Mouse (Mus musculus) left cerebral cortex, adult 18-20 months (tissue): Measurements from ENCODE around the gene Ndn. TPM values are rescaled to one million over a fixed set of nuclear protein-coding genes. Genes with fewer than 3 reads are reported as not detected.
A peak's percentile ranks its signal among the peaks of the same experiment; 100 is the strongest.

ENCODE experiments used
- DNase-seq, 2 experiments: peaks; one replicate each; pipeline ENCODE4 v3.0.0; 2021 to 2022; ENCODE audit warnings: low spot score in 2 of 2, mixed read lengths in 1 of 2
- long read RNA-seq, 2 experiments: library from polyadenylated mRNA; stranded (forward); transcript quantifications; one replicate each; pipeline ENCODE4 v2.0.0; 2021
- total RNA-seq, 2 experiments: library from RNA; stranded (reverse); gene quantifications; 2 replicates each; pipeline ENCODE4 v1.2.3; 2021

Gene Ndn
- 100 to 1,000 TPM; 109 to 118 TPM for total RNA-seq
- long read RNA-seq, experiment 1, transcript Ndn-201 (1 exons, 3,694 nt), result major isoform, 346 of 347 reads
- long read RNA-seq, experiment 1, partial matches to known transcripts, result 0 of 347 reads
- long read RNA-seq, experiment 1, other reads (novel, unspliced or antisense), result 1 of 347 reads
- long read RNA-seq, experiment 2, transcript Ndn-201 (1 exons, 3,694 nt), result major isoform, 319 of 319 reads
- long read RNA-seq, experiment 2, partial matches to known transcripts, result 0 of 319 reads
- long read RNA-seq, experiment 2, other reads (novel, unspliced or antisense), result 0 of 319 reads

- no peak for DNase-seq
Measured at GRCm38 (mm10) chr7:62346269-62346668, at the start of gene Ndn. Gene Ndn (plus strand): TSS chr7:62346569.

- no peak for DNase-seq
Measured at GRCm38 (mm10) chr7:62302451-62302850, 43.9 kb upstream of the Ndn start.

GRCm38 (mm10) chr7:62306896-62307614 is 39.3 kb upstream of the Ndn start:
- DNase-seq, result no peak

DNA sequence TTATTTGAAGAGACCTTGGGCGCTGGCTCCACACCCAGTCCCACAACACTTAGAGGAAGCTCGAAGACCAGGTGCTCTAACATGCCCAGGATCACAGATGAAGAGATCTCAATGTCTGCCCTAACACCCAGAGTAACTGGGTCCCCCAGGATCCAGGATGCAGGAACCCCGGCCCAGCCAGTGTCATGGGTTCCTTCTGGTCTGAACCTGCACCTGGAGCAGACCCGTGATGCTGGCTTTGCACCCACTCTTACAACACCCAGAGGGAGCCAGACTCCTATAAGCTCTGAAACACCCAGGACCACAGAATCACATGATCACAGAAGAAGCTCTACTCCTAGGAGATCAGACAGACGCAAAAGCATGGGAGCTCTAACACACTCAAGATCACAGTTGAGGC is 29.6 kb upstream of the Ndn start:
- no peak for DNase-seq

- DNase-seq, result no peak
Measured at GRCm38 (mm10) chr7:62345411-62345810, 958 bp upstream of the Ndn start.

- DNase-seq, result peak; percentile 78 to 81
Measured at GRCm38 (mm10) chr7:62348106-62348803, 1.9 kb downstream of the Ndn start.

DNA sequence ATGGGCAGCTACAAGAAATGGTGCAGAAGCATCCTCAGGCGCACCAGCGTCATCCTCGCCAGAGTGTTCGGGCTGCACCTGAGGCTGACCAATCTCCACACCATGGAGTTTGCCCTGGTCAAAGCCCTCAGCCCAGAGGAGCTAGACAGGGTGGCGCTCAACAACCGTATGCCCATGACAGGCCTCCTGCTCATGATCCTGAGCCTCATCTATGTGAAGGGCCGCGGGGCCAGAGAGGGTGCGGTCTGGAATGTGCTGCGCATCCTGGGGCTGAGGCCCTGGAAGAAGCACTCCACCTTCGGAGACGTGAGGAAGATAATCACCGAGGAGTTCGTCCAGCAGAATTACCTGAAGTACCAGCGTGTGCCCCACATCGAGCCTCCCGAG is 2.4 kb downstream of the Ndn start:
- DNase-seq, result peak; percentile 1 to 4

- DNase-seq, result peak in 1 of 2 experiments; percentile 1
Measured at GRCm38 (mm10) chr7:62351266-62351665, 4.9 kb downstream of the Ndn start.

- DNase-seq, result no peak
Measured at GRCm38 (mm10) chr7:62365039-62365636, 18.8 kb downstream of the Ndn start.

- DNase-seq, result no peak
Measured at GRCm38 (mm10) chr7:62366730-62367129, 20.4 kb downstream of the Ndn start.

GRCm38 (mm10) chr7:62375658-62376057 is 29.3 kb downstream of the Ndn start:
- no peak for DNase-seq

GRCm38 (mm10) chr7:62376510-62377304 is 30.3 kb downstream of the Ndn start, which contains the start of gene Magel2:
Gene Magel2 (plus strand): TSS chr7:62377010.
- DNase-seq, result no peak

DNA sequence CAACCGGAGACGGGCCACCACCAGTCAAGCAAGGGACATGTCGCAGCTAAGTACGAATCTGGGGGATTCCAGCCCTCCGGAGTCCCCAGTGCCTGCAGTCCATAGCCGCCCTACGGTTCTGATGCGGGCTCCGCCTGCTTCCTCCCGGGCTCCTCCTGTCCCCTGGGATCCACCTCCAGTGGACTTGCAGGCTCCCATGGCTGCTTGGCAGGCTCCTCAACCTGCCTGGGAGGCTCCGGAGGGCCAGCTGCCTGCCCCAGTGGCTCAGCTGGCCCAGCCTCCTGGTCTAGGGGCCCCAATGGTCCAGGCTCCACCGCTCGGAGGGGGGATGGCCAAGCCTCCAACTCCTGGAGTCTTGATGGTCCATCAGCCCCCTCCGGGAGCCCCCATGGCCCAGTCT is 30.9 kb downstream of the Ndn start:
- no peak for DNase-seq

DNA sequence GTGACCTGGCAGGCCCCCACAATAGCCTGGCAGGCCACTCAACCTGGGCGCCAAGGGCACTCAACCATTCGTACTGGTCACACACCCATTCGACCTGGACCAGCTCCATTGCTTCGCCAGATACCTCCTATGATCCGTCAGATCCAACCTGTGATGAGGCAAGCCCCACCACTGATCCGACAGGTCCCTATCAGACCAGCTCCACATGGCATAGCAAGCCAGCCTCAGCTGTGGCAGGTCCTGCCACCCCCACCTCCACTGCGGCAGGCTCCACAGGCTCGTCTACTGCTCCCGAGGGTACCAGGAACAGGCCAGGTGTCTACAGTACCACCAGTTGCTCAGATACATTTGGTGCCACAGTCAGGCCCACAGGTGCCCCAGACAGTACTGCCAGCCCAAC is 32.2 kb downstream of the Ndn start:
- no peak for DNase-seq

DNA sequence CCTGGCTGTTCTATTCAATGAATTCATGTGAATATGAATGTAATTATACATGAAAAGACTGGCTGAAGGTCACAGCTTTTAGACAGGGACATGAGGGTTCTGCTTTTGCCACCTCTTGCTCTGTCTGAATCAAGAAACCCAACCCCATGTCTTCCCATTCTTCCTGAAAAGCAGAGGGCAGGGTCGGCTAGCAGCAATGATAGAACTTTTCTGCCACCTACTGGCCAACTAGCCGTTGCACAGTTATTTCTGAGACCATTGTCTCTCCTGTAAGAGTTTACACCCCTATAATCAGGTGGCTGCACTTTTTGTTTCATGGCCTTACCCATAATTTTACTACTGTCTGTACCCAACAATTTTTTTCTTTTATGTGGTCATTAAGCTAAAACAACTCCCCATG is 36.0 kb downstream of the Ndn start:
- DNase-seq, result peak; percentile 22 to 37

- DNase-seq, result no peak
Measured at GRCm38 (mm10) chr7:62388291-62388690, 41.9 kb downstream of the Ndn start.

- no peak for DNase-seq
Measured at GRCm38 (mm10) chr7:62392202-62392601, 45.8 kb downstream of the Ndn start.
